Mouse (Mus musculus) brain, embryonic 14.5 days (tissue): Measurements from ENCODE around the gene Igfals.

ENCODE experiments used
- CTCF ChIP-seq: fragments of 200-500 bp; IDR thresholded peaks from 2 replicates; pipeline ENCODE4 v1.5.1; 2012; ENCODE audit warnings: inconsistent platforms, mild to moderate bottlenecking, moderate library complexity, borderline replicate concordance; ENCODE audit not compliant: insufficient read depth, insufficient read length; ENCODE audit errors: extremely low read depth
- POLR2A ChIP-seq: fragments of 200-500 bp; IDR thresholded peaks from 2 replicates; pipeline ENCODE4 v1.6.1; 2012; ENCODE audit warnings: mild to moderate bottlenecking, inconsistent platforms, borderline replicate concordance; ENCODE audit not compliant: poor library complexity, insufficient read depth, insufficient read length, severe bottlenecking; ENCODE audit errors: extremely low read depth

GRCm38 (mm10) chr17:24887291-24888080 lies 21.7 kb downstream of the Igfals start:
- TF ChIP-seq POLR2A, result no peak
- TF ChIP-seq CTCF, result no peak
